Mouse (Mus musculus) urinary bladder, postnatal 36 days (tissue): Measurements from ENCODE around the gene C77080.

ENCODE experiments used
- DNase-seq, 2 experiments: peaks; one replicate each; pipeline ENCODE4 v3.0.0; 2022; ENCODE audit warnings: low spot score in 2 of 2, mixed read lengths in 1 of 2

Gene C77080

DNA sequence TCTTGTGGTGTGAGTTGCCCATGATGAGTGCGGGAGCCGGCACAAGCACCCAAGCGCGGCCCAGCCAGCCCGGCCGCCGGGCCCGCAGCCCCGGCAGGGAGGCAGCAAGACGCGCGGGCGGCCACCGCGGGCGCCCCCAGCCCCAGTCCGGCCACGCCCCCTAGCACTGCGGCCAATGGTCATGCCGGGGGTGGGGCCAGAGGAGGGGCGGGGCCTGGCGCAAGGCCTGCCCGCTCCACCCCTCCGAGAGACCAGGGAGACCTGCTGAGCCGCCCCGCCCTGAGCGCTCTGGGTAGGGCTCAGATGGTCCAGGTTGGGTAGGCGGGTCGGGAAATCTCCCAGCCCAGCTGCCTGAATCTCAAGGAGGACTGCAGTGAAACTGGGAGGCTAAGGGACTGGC lies 22.1 kb downstream of the C77080 start:
- peak in 1 of 2 experiments; percentile 78 for DNase-seq

DNA sequence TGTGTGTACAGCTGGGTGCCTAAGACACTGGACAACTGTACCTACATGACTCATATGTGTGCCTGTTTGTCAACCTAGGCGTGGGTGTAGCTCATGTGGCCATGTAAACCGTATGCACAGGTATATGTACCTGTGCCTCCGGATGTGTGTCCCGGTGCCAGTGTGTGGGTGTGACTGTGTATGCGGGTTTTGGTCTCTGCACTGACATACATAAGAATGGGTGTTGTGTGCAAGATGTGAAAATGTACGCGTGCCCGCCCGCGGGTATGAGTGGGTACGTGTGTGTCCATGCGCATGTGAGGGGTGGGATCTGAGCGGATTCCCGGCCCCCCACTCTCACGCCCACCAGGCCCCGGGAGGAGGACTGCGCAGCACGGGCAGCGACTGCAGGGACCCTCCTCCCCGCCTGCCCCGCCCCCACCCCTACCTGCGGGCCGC lies 22.6 kb downstream of the C77080 start:
- DNase-seq: no peak

- no peak for DNase-seq
These were observed 23.3 kb downstream of the C77080 start for GRCm38 (mm10) chr4:129237843-129238441.

DNA sequence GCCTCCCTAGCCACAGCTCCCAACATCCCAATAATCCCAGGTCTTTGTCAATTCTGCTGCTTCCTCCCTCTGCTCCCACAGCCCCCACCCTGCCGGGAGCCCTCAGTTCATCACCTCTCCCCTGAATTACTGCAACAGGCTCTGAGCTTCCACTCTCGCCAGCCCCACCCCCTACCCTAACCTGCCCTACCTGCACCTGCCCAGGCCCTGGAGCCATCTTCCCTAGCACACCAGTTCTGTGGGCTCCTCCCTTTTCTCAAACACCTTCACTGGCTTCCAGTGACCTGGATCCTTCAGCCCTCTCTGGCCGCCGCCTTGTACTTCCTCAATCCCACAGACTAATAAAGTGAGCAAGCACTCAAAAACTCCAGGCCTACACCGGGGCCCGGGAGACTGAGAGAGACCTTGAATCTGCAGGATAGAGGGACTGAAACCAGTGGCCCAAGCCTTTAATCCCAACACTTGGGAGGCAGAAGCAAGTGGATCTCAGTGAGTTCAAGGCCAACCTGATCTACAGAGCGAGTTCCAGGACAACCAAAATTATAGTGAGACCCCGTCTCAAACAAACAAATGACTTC lies 24.9 kb downstream of the C77080 start:
- no peak for DNase-seq

- DNase-seq: no peak
These were observed 26.1 kb downstream of the C77080 start for GRCm38 (mm10) chr4:129235147-129235546.

DNA sequence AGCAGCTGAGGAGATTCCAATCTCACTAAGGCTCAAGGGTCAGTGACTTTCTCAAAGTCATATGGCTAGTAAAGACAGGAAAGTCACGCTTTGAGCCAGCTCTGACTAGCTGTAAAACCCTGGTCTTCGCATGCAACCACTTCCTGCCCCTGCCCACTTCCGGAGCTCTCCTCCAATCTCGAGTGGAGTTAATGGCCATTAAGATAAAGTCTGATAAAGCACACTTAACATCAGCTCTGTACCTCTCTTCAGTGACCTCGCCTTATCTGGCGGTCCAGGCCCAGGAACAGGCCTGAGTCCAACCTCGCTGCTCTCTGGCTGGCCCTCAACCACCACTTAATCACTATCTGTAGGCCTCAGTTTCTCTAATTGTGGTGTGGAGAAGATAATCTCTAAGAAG lies 26.7 kb downstream of the C77080 start:
- no peak for DNase-seq

- DNase-seq: peak in 1 of 2 experiments; percentile 61
These were observed 28.4 kb downstream of the C77080 start for GRCm38 (mm10) chr4:129232561-129233360.

GRCm38 (mm10) chr4:129231594-129232450 lies 29.4 kb downstream of the C77080 start:
- peak; percentile 87 to 89 for DNase-seq

DNA sequence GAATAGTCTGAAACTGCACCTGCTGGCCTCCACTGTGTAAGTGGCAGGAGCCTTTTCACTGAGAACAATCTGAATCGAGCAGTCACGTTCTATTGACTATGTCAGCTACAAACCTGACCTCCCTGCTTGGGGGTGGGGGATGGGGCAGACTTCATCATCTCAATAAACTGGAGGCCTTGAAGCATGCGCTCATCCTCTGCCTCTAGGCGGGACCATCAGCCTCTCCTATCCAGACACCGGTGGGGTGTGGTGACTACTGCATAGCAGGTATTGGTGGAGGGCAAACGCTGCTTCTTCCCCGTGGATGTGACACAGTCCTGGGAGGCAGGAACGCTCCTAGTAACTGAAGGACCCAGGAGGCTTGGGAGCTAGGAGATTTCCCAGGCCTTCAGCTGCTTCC lies 30.3 kb downstream of the C77080 start:
- no peak for DNase-seq

DNA sequence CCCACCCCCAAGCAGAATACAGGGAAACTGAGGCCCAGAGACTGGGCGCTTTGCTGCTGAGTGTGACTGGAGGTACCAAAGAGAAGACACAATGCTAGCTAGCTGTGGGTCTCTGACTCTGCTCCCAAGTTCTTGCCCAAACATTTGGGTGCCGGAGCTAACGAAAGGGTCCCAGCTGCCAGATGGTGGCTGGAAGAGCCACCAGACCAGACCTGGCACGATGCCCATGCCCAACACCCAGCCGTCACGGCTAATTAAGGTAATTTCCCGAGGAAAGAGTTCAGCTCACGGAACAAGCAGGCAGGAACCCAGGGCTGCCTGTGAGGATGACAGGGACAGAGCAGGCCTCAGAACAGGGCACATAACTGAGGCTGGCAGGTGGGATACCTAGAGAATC lies 33.2 kb downstream of the C77080 start:
- DNase-seq: no peak

DNA sequence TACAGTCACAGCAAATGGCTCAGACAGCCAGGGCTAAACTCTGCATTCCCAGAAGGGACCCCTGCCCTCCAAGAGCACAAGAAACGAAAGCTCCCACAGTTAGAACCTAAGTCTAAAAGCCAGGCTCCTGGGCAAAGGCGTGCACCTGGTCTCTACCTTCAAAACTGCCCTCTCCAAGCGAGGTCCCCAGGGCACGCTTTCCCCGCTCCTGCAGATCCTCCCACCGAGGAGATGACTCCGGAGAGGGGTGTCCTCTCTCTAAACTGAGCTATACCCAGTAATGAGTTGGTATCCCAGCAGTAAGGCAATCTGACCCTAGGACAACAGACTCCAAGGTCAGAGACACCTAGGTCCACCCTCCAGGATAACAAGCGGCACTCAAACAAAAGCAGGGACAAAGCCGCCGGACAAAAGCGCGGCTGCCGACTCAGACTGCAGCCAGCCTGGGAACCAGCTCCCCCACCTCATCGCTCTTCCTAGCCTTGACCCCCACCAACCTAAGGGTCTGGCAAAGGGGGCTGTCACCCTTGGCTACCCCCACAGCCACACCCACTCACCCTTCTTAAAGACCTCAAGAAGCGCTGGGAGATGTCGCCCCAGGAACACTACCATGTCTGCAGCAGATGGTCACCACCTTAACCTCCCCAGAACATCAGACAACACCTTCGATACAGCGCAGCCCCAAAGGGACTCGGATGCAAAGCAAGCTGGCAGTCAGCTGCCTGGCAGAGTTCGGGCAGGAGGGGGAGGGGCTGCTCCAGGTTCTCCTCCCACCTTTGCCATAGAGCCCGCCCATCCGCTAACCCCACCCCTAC lies 33.8 kb downstream of the C77080 start:
- DNase-seq: no peak

DNA sequence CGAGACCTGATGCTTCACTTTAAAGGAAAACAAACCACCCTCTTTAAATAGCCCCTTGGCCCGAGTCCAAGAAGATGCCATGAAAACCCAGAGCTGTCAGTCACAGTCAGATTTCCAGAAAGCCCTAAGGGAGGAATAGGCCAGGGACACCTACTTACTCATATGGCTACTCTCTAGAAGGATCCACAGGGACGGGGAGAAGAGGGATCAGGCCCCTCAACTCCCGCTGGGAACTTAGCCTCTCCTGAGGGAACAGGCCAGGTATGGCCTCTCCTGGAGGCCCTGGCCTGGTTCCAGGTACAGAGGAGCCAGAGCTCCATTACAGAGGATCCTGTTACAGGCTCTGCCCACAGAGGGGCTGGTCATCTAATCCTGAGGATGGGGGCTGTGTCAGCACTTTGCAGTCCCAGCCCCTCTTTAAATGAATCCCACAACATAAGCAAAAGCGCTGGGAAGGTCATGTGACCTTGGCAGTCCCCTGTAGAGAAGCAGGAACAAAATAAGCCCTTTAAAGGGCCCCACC lies 34.7 kb downstream of the C77080 start:
- DNase-seq: no peak

- no peak for DNase-seq
These were observed 35.9 kb downstream of the C77080 start for GRCm38 (mm10) chr4:129225315-129225714.

- DNase-seq: no peak
These were observed 37.6 kb downstream of the C77080 start for GRCm38 (mm10) chr4:129223421-129224281.

GRCm38 (mm10) chr4:129222019-129222925 lies 38.9 kb downstream of the C77080 start:
- no peak for DNase-seq

GRCm38 (mm10) chr4:129221097-129222010 lies 39.9 kb downstream of the C77080 start:
- DNase-seq: no peak

- no peak for DNase-seq
These were observed 40.7 kb downstream of the C77080 start for GRCm38 (mm10) chr4:129220376-129221089.
